Mouse (Mus musculus) T-helper 2 cell (primary cell): ENCODE measurements around the gene Slc25a54.

ENCODE experiments used
- in situ Hi-C: fragments of 300-600 bp; cut with MboI, MseI; formaldehyde crosslinking; loops from one replicate; pipeline ENCODE4 v1.15.1; 2025; ENCODE audit warnings: high pct_unique_total_duplicates

The Slc25a54 gene

DNA sequence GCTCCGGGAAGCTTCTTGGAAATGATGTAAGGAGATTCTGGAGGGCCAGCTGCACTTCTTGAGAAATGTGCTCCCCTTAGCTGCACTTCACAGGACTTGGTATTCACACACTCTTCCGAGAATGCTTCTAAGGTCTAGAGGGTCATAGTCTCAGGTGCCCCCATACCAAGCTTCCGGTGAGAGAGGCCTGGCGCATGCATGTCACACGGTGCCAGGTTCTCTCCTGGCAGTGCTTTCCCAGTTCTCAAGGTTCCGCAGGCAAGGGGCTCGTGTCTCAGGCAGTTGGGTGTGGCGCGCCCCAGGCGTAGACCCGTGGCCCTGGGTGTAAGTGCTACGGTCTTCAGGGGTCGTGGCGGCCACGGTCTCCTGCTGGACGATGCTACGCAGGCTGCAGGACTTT lies at the start of gene Slc25a54:
TSS of gene Slc25a54 (plus strand) at position 301 of the 400 bp plus-strand sequence.
- in situ Hi-C loops, result no loop called here

- in situ Hi-C loops, result no loop called here
Observed at GRCm38 (mm10) chr3:109030817-109031216, 49.5 kb upstream of the Slc25a54 start.

DNA sequence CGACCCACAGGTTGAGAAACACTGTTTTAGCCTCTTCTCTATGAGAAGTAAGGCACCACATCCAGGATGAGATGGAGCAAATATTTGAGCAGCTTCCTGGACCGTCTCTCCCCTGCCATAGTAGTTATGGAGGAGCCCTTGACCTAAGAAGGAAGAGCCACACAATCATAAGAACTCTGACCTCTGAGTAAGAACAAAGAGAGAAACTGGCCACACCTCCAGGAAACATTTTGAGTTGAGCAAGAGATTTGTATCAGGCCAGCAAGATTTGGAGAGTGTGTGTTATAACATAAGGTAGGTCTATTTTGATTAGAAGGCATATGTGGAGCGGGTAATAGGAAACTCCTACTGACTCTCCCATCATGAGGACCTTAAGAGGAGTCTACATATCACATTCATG lies 48.6 kb upstream of the Slc25a54 start:
- in situ Hi-C loops, result no loop called here

DNA sequence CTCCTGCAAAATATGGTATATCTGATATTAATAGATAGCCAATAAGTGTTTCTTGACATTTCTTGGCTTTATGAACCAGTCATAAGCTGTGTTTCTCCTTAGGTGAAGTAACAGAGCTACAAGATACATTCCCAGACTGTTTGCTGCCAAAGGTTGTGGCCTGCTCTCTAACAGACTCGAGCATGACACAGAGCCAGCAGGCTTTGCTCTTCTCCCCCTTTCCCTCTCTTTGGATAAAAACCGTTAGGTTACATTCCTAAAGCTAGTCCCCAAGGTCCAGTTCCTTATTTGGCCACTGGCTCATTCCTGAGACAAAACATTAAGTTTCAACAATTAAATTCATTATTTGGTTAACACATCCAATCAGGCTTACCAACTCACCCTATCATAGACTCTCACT lies 48.0 kb upstream of the Slc25a54 start:
- in situ Hi-C loops, result no loop called here

DNA sequence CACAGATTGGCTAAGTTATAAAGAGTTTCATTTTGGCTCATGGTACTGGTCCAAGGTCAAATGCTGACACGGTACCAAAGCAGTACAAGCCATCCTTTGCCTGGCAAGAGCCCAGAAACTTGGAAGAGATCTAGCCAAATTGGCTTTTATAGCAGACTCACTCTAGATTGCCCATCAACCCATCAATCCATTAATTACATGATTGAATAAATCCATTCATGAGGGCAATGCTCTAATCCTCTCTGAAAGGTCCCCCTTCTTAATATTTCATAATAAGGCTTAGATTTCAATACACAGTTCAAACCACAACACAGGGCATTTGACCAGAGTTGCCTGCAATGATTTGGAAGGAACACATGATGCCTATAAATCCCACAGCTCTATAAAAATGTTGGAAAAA lies 45.9 kb upstream of the Slc25a54 start:
- in situ Hi-C loops, result no loop called here

GRCm38 (mm10) chr3:109040908-109041307 lies 39.4 kb upstream of the Slc25a54 start:
- in situ Hi-C loops, result no loop called here

DNA sequence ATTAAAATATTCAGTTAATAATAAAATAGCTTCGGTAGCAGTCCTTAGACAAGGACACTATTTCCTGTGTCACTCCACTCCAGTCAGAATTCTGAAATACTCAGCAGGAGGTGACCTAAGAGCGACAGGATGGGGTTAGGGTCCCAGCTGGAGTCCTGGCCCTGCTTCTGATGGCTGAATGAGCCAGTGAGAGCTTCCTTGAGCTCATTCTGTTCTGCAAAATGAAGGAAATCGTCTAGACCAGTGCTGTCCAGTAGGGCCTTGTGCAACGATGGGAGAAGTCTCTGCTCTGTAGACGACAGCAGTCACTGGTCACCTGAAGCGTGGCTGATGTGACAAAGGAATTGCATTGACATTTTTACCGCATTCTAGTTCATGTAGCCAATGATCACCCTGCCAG lies 36.9 kb upstream of the Slc25a54 start:
- in situ Hi-C loops, result no loop called here

GRCm38 (mm10) chr3:109046428-109046827 lies 33.8 kb upstream of the Slc25a54 start:
- in situ Hi-C loops, result no loop called here

GRCm38 (mm10) chr3:109047707-109048283 lies 32.5 kb upstream of the Slc25a54 start:
- in situ Hi-C loops, result no loop called here

DNA sequence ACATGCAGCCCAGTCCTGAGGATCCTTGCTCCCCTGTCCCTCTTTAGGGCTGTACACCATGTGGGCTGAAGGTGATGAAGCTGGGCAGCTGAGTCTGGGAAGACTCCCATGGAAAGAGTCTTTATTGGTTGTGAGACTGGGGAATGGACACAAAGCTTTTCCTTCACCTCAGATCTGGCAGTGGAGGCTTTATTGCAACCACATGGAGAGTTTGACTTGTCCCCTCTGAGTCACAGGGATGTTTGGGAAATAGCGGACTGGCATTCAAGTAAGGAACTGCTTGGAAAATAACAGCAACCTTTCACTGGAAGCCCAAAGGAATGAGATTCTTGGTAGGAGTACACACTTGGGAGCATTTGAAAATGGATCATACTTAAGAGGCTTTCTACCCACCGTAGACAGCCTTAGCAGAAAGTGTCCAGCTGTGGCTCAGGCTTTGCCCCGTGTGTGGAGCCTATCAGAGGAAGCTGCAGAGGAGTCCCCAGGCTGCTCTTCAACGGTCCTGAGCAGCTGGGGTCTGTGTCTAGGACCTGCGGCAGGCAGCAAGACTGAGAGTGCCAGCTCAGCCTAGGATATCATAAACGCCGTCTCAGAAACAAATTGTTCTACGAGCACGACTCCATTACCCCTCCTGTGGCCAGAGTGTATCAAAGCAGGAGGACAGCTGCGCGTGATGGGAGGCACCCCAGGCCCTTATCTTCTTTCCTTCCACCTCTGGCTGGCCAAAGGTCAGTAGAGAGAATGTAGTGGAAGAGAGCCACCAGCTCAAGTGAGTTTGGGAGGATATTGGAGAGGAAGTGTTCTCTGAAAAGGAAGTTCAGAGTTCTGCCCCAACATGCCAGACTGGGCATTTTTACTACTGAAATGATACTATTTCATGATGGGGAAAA lies 29.0 kb upstream of the Slc25a54 start:
- in situ Hi-C loops, result no loop called here

GRCm38 (mm10) chr3:109051946-109052331 lies 28.3 kb upstream of the Slc25a54 start:
- in situ Hi-C loops, result no loop called here

GRCm38 (mm10) chr3:109059903-109060302 lies 20.4 kb upstream of the Slc25a54 start:
- in situ Hi-C loops, result no loop called here

DNA sequence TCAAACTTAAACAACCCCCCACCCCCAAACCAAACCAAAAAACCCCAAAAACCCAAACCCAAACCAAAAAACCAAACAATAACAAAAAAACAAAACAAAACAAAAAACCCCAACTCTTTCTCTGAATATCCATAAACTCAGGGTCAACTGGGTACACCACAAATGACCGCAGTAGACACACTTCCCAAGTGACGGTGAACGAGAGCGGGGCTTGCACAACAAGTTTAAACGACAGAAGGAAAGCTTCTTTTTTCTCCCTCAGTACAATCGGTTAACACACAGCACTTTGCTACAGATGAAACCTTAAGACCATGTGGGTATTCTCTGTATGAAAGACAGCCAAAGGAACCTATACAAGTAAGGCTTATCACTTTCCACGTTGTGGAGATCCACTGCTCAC lies 17.9 kb upstream of the Slc25a54 start:
- in situ Hi-C loops, result no loop called here

DNA sequence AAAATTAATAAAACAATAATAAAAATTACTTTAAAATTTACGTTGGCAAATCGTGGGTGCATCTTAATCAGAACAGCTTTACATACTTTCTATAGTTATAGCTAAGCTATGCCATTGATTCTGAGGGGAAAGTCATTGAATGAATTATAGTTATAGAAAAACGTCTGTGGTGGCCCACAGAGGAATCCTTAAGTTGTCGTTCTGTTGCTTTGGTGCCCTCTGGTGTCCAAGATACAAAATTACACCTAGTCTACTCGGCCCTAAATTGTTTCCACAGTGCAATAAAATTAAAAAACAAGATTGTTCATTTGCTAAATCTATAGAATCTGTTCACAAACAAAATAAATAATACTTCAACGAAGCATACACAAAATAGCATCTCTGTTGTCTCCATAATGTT lies 17.3 kb upstream of the Slc25a54 start:
- in situ Hi-C loops, result no loop called here

DNA sequence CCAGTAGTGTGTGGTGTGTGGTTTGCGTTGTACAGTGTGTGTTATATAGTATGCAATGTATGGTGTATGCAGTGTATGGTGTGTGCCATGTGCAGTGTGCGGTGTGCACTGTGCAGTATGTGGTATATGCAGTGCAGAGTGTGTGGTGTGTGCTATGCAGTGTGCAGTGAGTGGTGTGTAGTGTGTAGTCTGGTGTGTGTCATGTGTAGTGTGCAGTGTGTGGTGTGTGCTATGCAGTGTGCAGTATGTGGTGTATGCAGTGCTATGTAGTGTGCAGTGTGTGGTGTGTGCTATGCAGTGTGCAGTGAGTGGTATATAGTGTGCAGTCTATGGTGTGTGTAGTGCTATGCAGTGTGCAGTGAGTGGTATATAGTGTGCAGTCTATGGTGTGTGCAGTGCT lies 4.1 kb downstream of the Slc25a54 start:
- in situ Hi-C loops, result no loop called here

DNA sequence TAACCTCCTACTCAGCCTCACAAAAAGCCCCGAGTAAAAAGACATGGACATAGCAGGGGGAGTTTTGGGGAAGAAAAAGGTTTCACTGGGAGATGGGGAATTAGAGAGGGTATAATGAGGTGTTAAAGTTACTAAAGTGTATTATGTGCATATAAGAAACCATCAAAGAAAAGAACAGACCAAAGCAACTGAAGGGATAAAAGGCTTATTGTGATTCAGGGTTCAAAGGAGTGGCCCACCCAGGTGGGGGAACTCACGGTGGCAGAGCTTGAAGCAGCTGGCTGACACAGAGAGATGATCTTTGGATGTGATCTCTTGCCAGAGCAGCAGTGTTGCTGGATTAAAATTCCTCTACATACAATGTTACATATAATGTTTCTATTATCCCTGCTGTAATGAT lies 8.2 kb downstream of the Slc25a54 start:
- in situ Hi-C loops, result no loop called here

- in situ Hi-C loops, result no loop called here
Observed at GRCm38 (mm10) chr3:109104702-109105101, 24.4 kb downstream of the Slc25a54 start.

- in situ Hi-C loops, result loop anchor here (5.0 kb wide), 1 partner anchor 50 kb away; no protein-coding TSS in a partner anchor
Observed at GRCm38 (mm10) chr3:109117136-109117535, 36.9 kb downstream of the Slc25a54 start.

GRCm38 (mm10) chr3:109119562-109119961 lies 39.3 kb downstream of the Slc25a54 start:
- in situ Hi-C loops, result loop anchor here (5.0 kb wide), 1 partner anchor 48 kb away; no protein-coding TSS in a partner anchor

DNA sequence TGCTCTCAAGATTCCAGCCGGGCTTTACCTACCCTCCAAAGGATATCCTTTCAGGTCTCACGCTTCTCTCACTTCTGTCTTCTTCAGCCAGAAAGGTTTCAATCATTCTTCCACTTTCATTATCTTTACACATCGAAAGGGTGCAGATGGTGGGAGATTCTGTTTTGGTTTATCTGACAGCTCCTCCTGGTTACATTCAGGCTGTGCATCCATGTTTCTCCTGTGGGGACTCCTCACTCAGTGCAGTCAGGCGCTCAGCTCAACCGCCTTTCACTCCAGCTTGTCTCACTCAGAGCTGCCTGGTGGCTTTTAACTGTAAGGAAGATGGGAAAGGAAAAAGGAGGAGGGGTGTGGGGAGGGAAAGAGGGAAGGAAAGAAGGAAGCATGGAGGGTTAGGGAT lies 39.7 kb downstream of the Slc25a54 start:
- in situ Hi-C loops, result loop anchor here (5.0 kb wide), 1 partner anchor 47 kb away; no protein-coding TSS in a partner anchor

- in situ Hi-C loops, result no loop called here
Observed at GRCm38 (mm10) chr3:109122641-109123530, 42.6 kb downstream of the Slc25a54 start, which contains the start of gene Slc25a24. TSS of gene Slc25a24 (plus strand) at chr3:109123149.

DNA sequence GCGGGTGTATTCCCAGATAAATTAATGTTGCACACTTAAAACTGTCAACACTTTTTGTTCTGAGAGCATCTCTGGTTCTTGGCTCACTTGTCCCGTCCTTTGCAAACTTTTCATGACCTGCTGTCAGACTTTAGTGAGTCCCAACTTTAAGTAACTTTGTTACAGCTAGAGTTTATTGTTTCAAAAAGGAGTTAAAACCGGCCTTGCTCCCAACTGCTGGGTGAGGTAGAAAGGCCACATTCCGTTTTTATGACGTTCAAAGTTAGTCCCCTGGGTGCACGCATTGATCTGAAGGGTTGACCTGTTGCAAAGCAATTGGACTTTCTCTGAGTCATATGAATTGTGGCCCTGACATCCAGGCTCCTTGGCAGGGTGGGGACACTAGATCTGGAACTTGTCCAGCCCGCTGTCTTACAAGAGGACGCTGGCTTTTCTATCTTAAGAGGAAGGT lies 43.3 kb downstream of the Slc25a54 start:
- in situ Hi-C loops, result no loop called here
